Mouse (Mus musculus): Measurements from ENCODE around the gene Gan.

DNA sequence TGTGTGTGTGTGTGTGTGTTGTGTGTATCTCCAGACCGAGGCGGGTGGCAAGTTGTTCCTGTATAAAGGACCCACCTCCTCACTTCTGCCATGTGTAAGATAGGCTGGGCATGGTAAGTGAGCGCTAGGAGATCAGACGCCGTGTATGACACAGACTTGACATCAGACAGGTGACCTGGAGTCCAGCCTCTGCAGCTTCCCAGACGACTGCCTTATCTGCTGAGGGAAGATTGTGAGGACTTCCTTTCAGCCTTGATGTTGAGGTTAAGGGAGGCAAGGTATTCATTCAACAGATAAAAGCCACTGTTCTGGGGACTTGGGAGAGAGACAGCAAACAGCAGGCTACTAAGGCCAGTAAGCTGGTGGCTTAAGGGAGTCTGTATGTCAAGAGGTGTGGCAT, 105.5 kb downstream of the Gan start:
- TF ChIP-seq POLR2A (IDR thresholded peaks at IDR 0.05; ENCODE audit: extremely low read depth, insufficient read depth, low read length) = no peak
- TF ChIP-seq CTCF (IDR thresholded peaks at IDR 0.05; ENCODE audit: extremely low read depth, insufficient read depth, low read length) = no peak
